Mouse (Mus musculus): ENCODE results near the gene Klc4. TPM values are rescaled to one million over a fixed set of nuclear protein-coding genes. Genes with fewer than 3 reads are reported as not detected.

Klc4 gene
- 15.0 TPM for total RNA-seq (2023)

DNA sequence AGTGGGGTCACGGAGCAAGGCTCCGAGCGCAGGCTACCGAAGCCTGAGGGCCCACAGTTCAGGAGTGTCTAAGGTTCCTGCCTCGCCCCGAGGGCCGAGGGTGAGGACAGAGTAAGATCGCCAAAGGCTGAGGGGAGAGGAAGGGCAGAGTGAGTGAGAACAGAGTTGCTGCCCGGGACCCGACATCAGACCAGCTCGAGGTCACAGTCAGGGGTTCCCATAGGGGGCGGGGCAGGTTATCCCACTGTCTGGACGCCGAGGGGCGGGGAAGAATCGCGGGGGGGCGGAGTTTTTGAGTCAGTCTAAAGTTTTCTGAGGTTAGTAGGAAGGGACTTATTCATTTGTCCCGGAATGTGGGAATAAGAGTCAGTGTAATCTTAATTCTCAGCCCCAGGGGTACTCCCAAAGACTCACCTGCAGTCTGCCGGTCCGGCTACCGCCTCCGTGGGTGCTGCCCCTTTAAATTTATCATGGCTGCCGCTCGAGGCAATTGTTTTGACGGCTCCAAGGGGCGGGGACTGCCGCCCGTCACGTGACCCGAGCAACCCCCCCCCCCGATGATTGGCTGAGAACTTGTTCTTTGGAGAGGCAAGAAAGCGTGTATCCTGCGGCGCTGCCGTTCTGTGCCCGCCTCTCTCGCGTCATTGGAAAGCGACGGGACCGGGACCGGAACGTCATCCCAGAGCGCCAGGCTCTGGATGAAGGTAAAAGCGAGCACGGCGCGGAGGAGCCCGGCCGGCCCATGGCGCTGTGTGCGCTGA is at the start of gene Klc4, which contains the start of gene Mrpl2:
Gene Klc4 (minus strand): TSS at position 462 of the 761 bp plus-strand sequence.
Gene Mrpl2 (plus strand): TSS at position 669 of the 761 bp plus-strand sequence.

DNA sequence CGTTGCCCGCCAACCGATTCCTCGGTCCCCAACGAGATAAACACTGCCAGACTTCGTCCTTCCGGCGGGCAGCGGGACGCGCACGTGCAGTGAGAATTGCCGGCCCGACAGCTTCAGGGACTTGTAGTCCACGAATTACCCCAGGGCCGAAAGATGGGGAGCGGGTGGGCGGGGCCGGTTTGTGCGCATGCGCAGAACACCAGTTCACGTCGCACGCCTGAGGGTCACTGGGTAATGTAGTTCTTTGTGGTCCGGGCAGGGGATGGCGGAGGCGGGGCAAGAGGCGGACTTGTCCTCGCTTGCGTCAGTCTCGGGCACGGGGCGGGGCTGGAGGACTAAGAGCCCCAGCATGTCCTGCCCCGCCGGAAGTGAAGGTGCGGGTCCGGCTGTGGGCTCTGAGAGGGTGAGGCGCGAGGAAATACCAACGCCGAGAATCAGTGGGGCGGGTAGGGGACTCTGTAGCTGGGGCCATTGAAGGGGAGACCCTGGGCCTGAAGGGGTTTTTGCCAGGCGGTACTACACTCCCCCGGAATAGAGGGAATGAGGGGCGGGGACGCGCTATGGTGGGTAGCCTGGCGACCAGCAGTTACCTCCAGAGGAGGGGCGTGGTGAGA is 35.0 kb upstream of the Klc4 start, which contains the start of gene Klhdc3:
Gene Klhdc3 (minus strand): TSS at position 155 of the 614 bp plus-strand sequence.

DNA sequence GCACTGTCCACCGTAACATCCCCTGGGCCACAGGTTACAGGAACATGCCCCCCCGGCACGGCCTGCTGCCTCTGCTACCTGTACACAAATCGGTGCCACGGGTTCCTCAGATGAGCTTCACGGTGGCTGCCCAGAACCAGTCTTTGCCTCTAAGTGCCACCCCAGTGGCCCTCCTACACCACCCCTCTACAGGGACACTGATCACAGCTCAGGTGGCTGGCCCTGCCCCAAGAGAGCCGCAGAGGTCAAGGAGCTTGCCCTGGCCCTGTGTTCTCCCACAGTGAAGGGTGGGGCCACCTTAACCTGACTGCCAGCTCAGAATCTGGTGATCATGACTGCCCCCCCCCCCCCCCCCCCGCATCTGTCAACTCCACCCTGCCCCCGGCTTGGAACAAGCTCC is 32.6 kb upstream of the Klc4 start, which contains the start of gene Mea1:
Gene Mea1 (plus strand): TSS at position 378 of the 400 bp plus-strand sequence.

DNA sequence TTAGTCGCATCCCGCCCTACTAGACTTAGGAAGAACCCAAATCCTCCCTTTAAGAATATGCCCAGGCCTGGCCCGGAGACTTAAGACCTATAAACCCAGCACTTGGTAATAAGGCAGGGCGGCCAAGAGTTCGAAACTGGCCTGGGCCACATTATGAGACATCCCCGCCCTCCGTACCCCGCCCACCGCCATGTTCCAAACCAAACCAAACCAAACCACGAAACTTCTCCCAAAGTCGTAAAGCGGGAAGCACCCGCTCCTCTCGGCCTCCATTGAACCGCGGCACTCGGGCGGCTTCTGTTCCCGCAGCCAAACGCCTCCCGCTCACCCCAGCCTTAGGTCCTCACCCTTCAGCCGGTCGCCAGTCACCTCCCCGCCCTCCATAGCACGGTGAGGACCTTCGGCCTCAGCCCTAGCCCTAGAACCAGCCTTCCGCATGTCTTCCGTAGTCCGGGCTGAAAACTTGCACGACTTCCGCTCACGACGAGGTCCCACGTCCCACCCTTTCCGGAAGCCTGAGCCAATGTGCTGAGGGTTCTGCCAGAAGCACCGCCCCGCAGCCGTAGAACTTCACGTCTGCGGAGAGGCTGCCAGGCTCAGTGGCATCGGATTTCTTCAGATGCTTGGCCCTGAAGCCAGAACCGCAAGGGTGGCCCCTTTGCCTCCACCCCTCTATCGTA is 28.2 kb upstream of the Klc4 start, which contains the start of gene Rrp36:
Gene Rrp36 (minus strand): TSS at position 503 of the 680 bp plus-strand sequence.

DNA sequence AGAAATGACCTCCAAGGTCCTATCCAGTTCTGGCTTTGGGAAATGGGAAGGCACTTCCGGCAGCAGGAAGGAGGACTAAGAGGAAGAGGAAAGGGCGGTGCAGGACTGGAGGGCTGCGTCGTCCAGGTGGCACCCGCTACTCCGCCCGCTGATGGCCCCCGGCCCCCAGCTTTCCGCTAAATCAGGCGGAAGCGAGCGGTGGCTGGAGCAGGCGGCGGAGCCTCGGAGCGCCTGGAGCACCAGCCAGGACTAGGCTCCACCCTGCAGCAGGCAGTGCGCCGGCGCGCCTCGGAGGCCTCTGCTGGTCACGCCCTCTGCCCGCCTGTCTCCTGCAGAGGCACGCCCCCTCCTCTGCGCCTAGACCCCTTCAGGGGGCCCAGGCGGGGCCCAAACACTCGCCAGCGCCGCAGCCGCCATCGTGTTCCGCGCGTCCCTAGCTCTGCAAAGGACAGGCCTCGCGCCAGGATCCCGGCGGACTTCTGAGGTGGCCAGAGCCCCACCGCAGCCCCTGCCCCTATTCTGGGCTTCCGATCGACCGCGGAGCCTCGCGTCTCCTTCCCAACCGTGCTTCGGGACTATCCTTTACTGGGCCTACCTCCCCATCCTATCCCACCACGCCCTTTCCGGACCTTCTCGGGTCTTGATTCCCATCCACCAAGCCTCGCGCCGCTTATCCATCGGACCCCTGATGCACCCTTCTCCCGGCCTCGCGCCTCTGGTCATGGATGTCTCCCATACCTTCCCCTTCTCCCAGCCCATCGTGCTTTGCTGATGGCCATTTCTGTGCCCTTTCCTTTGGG is 4.6 kb upstream of the Klc4 start, which contains the start of gene Cul7:
Gene Cul7 (plus strand): TSS at position 106 of the 800 bp plus-strand sequence.

DNA sequence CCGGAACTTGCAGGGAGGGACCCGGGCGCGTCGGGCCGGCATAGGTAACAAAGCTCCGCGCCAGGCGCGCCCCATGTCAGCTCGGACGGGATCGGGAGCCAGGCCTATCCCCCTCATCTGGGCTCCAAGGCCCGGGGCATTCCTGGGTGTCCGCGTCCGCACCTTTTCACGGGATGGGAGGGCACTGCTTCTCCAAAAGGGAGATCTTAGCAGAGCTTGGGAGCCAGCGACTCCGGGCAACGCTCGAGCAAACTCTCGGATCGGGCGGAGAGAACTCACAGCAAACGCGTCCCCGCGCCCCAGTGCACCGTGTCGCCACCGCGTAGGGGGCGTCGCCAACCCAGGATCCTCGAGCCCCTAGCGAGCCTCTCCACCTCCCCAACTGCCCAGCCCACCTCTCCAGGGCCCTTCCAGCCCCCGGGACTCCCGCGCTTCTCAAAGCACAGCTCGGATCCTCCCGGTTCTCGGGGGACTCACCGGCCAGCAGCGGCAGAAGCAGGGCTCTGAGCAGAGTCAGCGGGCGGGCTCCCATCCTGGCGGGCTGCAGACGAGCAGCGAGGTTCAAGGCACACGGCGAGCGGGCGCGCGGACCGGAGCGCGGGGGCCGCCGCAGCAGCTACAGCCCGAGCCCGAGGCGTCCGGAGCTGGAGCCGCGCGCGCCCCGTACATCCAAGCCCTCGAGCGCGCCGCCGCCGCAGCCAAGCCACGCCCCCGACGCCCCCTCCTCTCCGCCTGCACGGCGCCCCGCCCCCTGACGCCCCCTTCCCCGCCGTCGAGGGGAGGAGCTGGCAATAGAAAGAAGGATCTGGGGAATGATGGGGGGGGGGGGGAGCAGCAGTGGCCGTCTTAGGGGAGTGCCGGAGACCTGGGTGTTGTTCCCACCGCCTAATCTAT is 16.8 kb downstream of the Klc4 start, which contains the start of gene Ptk7:
Gene Ptk7 (minus strand): TSS at position 714 of the 894 bp plus-strand sequence.

Other genes starting within 250 kb of the Klc4 start
- not detected for gene Crip3, start 217.1 kb downstream of the Klc4 start, total RNA-seq (2023)
- gene Slc22a7, start 207.6 kb downstream of the Klc4 start, total RNA-seq (2023): not detected
- 0.18 TPM for gene Ttbk1, start 158.3 kb downstream of the Klc4 start, total RNA-seq (2023)
- gene Dnph1, start 149.3 kb downstream of the Klc4 start, total RNA-seq (2023): not detected
- 20.4 TPM for gene Cul9, start 99.6 kb downstream of the Klc4 start, total RNA-seq (2023)
- 66.8 TPM for gene Srf, start 89.8 kb downstream of the Klc4 start, total RNA-seq (2023)
- gene Ptk7, start 16.5 kb downstream of the Klc4 start, total RNA-seq (2023): not detected
- gene Mrpl2, start 207 bp upstream of the Klc4 start, total RNA-seq (2023): 31.6 TPM
- gene Cul7, start 4.3 kb upstream of the Klc4 start, total RNA-seq (2023): 7.3 TPM
- 34.8 TPM for gene Rrp36, start 28.3 kb upstream of the Klc4 start, total RNA-seq (2023)
- 31.5 TPM for gene Mea1, start 32.8 kb upstream of the Klc4 start, total RNA-seq (2023)
- 46.1 TPM for gene Klhdc3, start 34.9 kb upstream of the Klc4 start, total RNA-seq (2023)
- 34.2 TPM for gene Ppp2r5d, start 59.1 kb upstream of the Klc4 start, total RNA-seq (2023)
- gene Pex6, start 65.4 kb upstream of the Klc4 start, total RNA-seq (2023): 28.2 TPM
- gene Gnmt, start 83.1 kb upstream of the Klc4 start, total RNA-seq (2023): 3.2 TPM
- 57.9 TPM for gene Cnpy3, start 106.2 kb upstream of the Klc4 start, total RNA-seq (2023)
- gene Ptcra, start 117.7 kb upstream of the Klc4 start, total RNA-seq (2023): 0.40 TPM
- gene 2310039H08Rik, start 126.6 kb upstream of the Klc4 start, total RNA-seq (2023): 22.0 TPM
- 70.1 TPM for gene Rpl7l1, start 136.7 kb upstream of the Klc4 start, total RNA-seq (2023)
- gene Bicral, start 212.5 kb upstream of the Klc4 start, total RNA-seq (2023): 30.8 TPM
- gene Tbcc, start 244.7 kb upstream of the Klc4 start, total RNA-seq (2023): 14.1 TPM